16 mouse cellular contexts compared by ENCODE assay signal in the genomic region with DNA sequence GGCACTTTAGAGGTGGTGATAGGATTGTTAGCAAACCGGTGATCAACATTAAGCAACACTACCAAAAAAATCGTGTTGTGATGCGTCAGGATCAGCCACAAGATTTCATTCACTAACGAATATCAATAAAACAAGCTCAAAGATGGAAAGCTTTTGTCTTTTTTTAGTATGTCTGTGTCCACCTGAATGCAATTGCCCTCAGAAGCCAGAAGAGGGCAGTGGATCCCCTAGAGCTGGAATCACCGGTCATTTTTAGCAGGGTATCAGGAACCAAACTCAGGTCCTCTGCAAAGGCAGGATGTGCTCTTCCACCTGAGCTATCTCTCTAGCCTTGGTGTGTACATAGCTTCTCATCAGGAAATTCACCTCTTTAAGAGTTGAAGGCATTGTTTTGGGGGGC. TPM values are rescaled to one million over a fixed set of nuclear protein-coding genes. Genes with fewer than 3 reads are reported as not detected.
DNase-seq lines count a peak whose midpoint lies in the region; ATAC-seq and TF ChIP-seq lines count a peak whose summit lies in the region.
"Had no signal": no experiment of that assay in that cellular context is flagged by ENCODE, and none has a peak within 500 bp of the region (broad histone marks: within the 10 kb centered on the region; RNA-seq: fewer than 3 reads in every experiment).

No protein-coding gene starts in this region.

- H3K27ac ChIP-seq in cerebellum, adult 2 months (ENCODE audit: insufficient read depth, low read length) = no peak overlapping the region
- no peak overlapping the region for H3K27ac ChIP-seq in left cerebral cortex, adult 2 months
- no peak overlapping the region for H3K27ac ChIP-seq in bone marrow, adult 2 months (ENCODE audit: control insufficient read depth, insufficient read depth, low read depth, low read length, poor library complexity)
- H3K27ac ChIP-seq: heart, embryonic 15.5 days; hindbrain, embryonic 14.5 days; lung, embryonic 15.5 days had no signal

- no peaks in the 10 kb centered on the region for H3K27me3 ChIP-seq in cerebellum, adult 2 months (ENCODE audit: control insufficient read depth, insufficient read depth, low read length)
- H3K27me3 ChIP-seq: heart, embryonic 15.5 days; lung, embryonic 15.5 days had no signal

- TF ChIP-seq CTCF in cerebellum, adult 2 months (IDR thresholded peaks at IDR 0.05; ENCODE audit: borderline replicate concordance, insufficient read depth, low read depth, low read length) = peak; percentile 31; the same call in 1 of the 2 replicates
- peak; percentile 37 for TF ChIP-seq CTCF in left cerebral cortex, adult 2 months (IDR thresholded peaks at IDR 0.05)
- TF ChIP-seq CTCF in bone marrow, adult 2 months (IDR thresholded peaks at IDR 0.05; ENCODE audit: control insufficient read depth, insufficient read depth, low read length) = 0 out of 2 replicates have a peak, but pooled peaks have one; percentile 28

- WGBS in cerebellum, adult 2 months = 85% methylated on average over 5 of the region's 5 CpGs
- WGBS in bone marrow, adult 2 months = 78% methylated on average over 5 of the region's 5 CpGs

- no peak overlapping the region for H3K4me3 ChIP-seq in cerebellum, adult 2 months (replicated peaks; ENCODE audit: insufficient read depth, low read depth, low read length)
- H3K4me3 ChIP-seq in left cerebral cortex, adult 2 months = no peak overlapping the region
- no peak overlapping the region for H3K4me3 ChIP-seq in bone marrow, adult 2 months (replicated peaks; ENCODE audit: control insufficient read depth, low read depth, low read length)
- H3K4me3 ChIP-seq: erythroblast, embryonic 14.5 days; heart, embryonic 15.5 days; lung, embryonic 15.5 days; myocyte had no signal

- intact Hi-C loops in left cerebral cortex, adult 2 months (cut with DNase I) = loop anchor here (2.0 kb wide), 1 partner anchor 226 kb away; no protein-coding TSS in a partner anchor
- intact Hi-C loops in left cerebral cortex, postnatal 36 days (cut with DNase I) = loop anchor here (5.0 kb wide), 1 partner anchor 227 kb away; no protein-coding TSS in a partner anchor

- no peak for ATAC-seq in cerebellum, adult (ENCODE audit: insufficient number of reproducible peaks, low FRiP score, low TSS enrichment)

- no peak for DNase-seq in cerebellum, adult 2 months
- DNase-seq in left cerebral cortex, adult 2 months (ENCODE audit: extremely low spot score in 1 of 2, low spot score in 2 of 2) = no peak
- no peak for DNase-seq in left cerebral cortex, postnatal 36 days (ENCODE audit: low spot score in 2 of 2)
- peak; percentile 17 for DNase-seq in A20 (ENCODE audit: low read depth, low spot score)
- DNase-seq in yolk sac, embryonic 10.5 days (ENCODE audit: low spot score) = no peak
- DNase-seq in right cerebral cortex, postnatal 10 days (ENCODE audit: low spot score in 2 of 2) = no peak
- DNase-seq: gastrocnemius, postnatal 36 days; left cerebral cortex, postnatal 4 days had no signal

- no peak for TF ChIP-seq POLR2A in cerebellum, adult 2 months (IDR thresholded peaks at IDR 0.05; ENCODE audit: borderline replicate concordance, insufficient read depth, low read length)
- TF ChIP-seq POLR2A in bone marrow, adult 2 months (IDR thresholded peaks at IDR 0.05; ENCODE audit: borderline replicate concordance, control insufficient read depth, low read depth, low read length) = no peak

- peaks cover 15% of the 10 kb centered on the region for H3K4me1 ChIP-seq in cerebellum, adult 2 months (ENCODE audit: control insufficient read depth, insufficient read depth, low read length)
- H3K4me1 ChIP-seq in bone marrow, adult 2 months (ENCODE audit: control insufficient read depth, insufficient read depth, low read length) = peaks cover 6% of the 10 kb centered on the region
- H3K4me1 ChIP-seq: lung, embryonic 15.5 days had no signal

RNA-seq across cellular contexts. Expression of a gene that starts 20.7 kb away (rescaled TPM):
- polyA plus RNA-seq in cerebellum, adult 2 months (2012; rRNA removed) = 162 and 188 TPM in 2 replicates
- total RNA-seq in left cerebral cortex, adult 2 months (2021) = 100 to 1,000 TPM; 710 to 764 TPM
- total RNA-seq in left cerebral cortex, postnatal 36 days (2021) = 100 to 1,000 TPM; 676 to 879 TPM
- not detected in 2 replicates for polyA plus RNA-seq in bone marrow, adult 2 months (2011; ENCODE audit: insufficient read depth, insufficient read length, low replicate concordance, missing spikeins)
- total RNA-seq: megakaryocyte-erythroid progenitor cell, adult 5-6 weeks had no signal
- polyA plus RNA-seq: erythroblast, embryonic 14.5 days had no signal
